Mouse (Mus musculus): ENCODE measurements around the gene Trim66.

- no peak for TF ChIP-seq EP300 (IDR thresholded peaks at IDR 0.05; ENCODE audit: low read depth)
- TF ChIP-seq CTCF (IDR thresholded peaks at IDR 0.05; ENCODE audit: low read depth) = no peak
These were observed 15.2 kb downstream of the Trim66 start for GRCm38 (mm10) chr7:109492616-109493318.

All from liver, postnatal 0 days (tissue).